In genomic region chr9:108489215-108489614, GRCm38 (mm10) we compare ENCODE assay signal across 8 mouse cellular contexts. TPM values are rescaled to one million over a fixed set of nuclear protein-coding genes. Genes with fewer than 3 reads are reported as not detected.
DNase-seq lines count a peak whose midpoint lies in the region; ATAC-seq and TF ChIP-seq lines count a peak whose summit lies in the region.

No protein-coding gene starts in this region.

- DNase-seq in gastrocnemius, adult 2 months, result no peak
- DNase-seq in gastrocnemius, postnatal 4 days (ENCODE audit: low spot score in 2 of 2), result no peak
- no peak for DNase-seq in frontal cortex, postnatal 36 days (ENCODE audit: low spot score in 2 of 2)

- peak overlapping the region; percentile 97 for H3K27ac ChIP-seq in gastrocnemius, adult 2 months
- peak overlapping the region; percentile 11; the same call in 1 of the 2 replicates for H3K27ac ChIP-seq in embryonic facial prominence, embryonic 13.5 days
- peak overlapping the region; percentile 95 for H3K27ac ChIP-seq in midbrain, embryonic 13.5 days

- ATAC-seq in megakaryocyte, adult 5-6 weeks (ENCODE audit: poor library complexity, severe bottlenecking), result no peak
- no peak for ATAC-seq in embryonic facial prominence, embryonic 13.5 days (ENCODE audit: insufficient number of reproducible peaks, insufficient read depth, low FRiP score, low TSS enrichment, low read depth)
- no peak for ATAC-seq in midbrain, embryonic 13.5 days
- no peak for ATAC-seq in cerebellum, adult (ENCODE audit: insufficient number of reproducible peaks, low FRiP score, low TSS enrichment)

- peak overlapping the region; percentile 93; the same call in 1 of the 2 replicates for H3K4me3 ChIP-seq in gastrocnemius, adult 2 months
- H3K4me3 ChIP-seq in megakaryocyte, embryonic 14.5 days (replicated peaks), result peak overlapping the region; percentile 20
- H3K4me3 ChIP-seq in embryonic facial prominence, embryonic 13.5 days, result no peak overlapping the region
- no peak overlapping the region for H3K4me3 ChIP-seq in midbrain, embryonic 13.5 days (replicated peaks)

- peaks cover 24% of the 10 kb centered on the region for H3K36me3 ChIP-seq in megakaryocyte, embryonic 14.5 days (replicated peaks; ENCODE audit: low read length)
- peaks cover 83% of the 10 kb centered on the region for H3K36me3 ChIP-seq in embryonic facial prominence, embryonic 13.5 days
- H3K36me3 ChIP-seq in midbrain, embryonic 13.5 days, result peaks cover 52% of the 10 kb centered on the region

- 95% methylated on average over 20 of the region's 20 CpGs for WGBS in embryonic facial prominence, embryonic 13.5 days
- WGBS in midbrain, embryonic 13.5 days, result 97% methylated on average over 20 of the region's 20 CpGs

- intact Hi-C loops in gastrocnemius, adult 2 months (cut with DNase I), result no loop called here

- H3K27me3 ChIP-seq in megakaryocyte, embryonic 14.5 days (replicated peaks), result peaks cover 26% of the 10 kb centered on the region
- H3K27me3 ChIP-seq in embryonic facial prominence, embryonic 13.5 days, result no peaks in the 10 kb centered on the region
- H3K27me3 ChIP-seq in midbrain, embryonic 13.5 days, result no peaks in the 10 kb centered on the region

- no peaks in the 10 kb centered on the region for H3K9me3 ChIP-seq in megakaryocyte, embryonic 14.5 days
- H3K9me3 ChIP-seq in embryonic facial prominence, embryonic 13.5 days, result no peaks in the 10 kb centered on the region
- no peaks in the 10 kb centered on the region for H3K9me3 ChIP-seq in midbrain, embryonic 13.5 days

- peaks cover 37% of the 10 kb centered on the region for H3K4me1 ChIP-seq in megakaryocyte, embryonic 14.5 days
- peaks cover 23% of the 10 kb centered on the region for H3K4me1 ChIP-seq in embryonic facial prominence, embryonic 13.5 days
- H3K4me1 ChIP-seq in midbrain, embryonic 13.5 days (replicated peaks), result peaks cover 27% of the 10 kb centered on the region

- TF ChIP-seq CTCF in gastrocnemius, adult 2 months (IDR thresholded peaks at IDR 0.05), result no peak

- no peak overlapping the region for H3K4me2 ChIP-seq in embryonic facial prominence, embryonic 13.5 days
- no peak overlapping the region for H3K4me2 ChIP-seq in midbrain, embryonic 13.5 days (replicated peaks)

- 0 out of 2 replicates have a peak overlapping the region, but pooled peaks have one; percentile 99 for H3K9ac ChIP-seq in embryonic facial prominence, embryonic 13.5 days
- H3K9ac ChIP-seq in midbrain, embryonic 13.5 days (replicated peaks), result peak overlapping the region; percentile 5; the same call in 1 of the 2 replicates

RNA-seq across cellular contexts. Expression of gene Usp19, which starts 1.2 kb away (rescaled TPM):
- 100 to 1,000 TPM; 124 TPM for total RNA-seq in gastrocnemius, adult 2 months (2021)
- 100 to 1,000 TPM; 107 to 126 TPM for total RNA-seq in gastrocnemius, postnatal 4 days (2021)
- polyA plus RNA-seq in megakaryocyte, embryonic 14.5 days (2012; ENCODE audit: insufficient read depth, low replicate concordance), result 61.5 and 104 TPM in 2 replicates
- 29.3 and 33.2 TPM in 2 replicates for total RNA-seq in megakaryocyte, adult 5-6 weeks (2015)
- total RNA-seq in megakaryocyte, adult 5-6 weeks (2017), result 34.8 and 36.3 TPM in 2 replicates
- polyA plus RNA-seq in embryonic facial prominence, embryonic 13.5 days (2015; fragmentation: Nextera tagmentation; extraction: Ambion mirVana), result 75.9 and 77.2 TPM in 2 replicates
- polyA plus RNA-seq in midbrain, embryonic 13.5 days (2015; fragmentation: Nextera tagmentation; extraction: Ambion mirVana), result 75.9 and 91.9 TPM in 2 replicates

RNA-seq across cellular contexts. Expression of gene Lamb2, which starts 9.7 kb away (rescaled TPM):
- total RNA-seq in gastrocnemius, adult 2 months (2021), result 100 to 1,000 TPM; 104 to 171 TPM
- total RNA-seq in gastrocnemius, postnatal 4 days (2021), result 100 to 1,000 TPM; 180 to 191 TPM
- 0.04 TPM in 1 of 2 replicates, not detected in the other for polyA plus RNA-seq in megakaryocyte, embryonic 14.5 days (2012; ENCODE audit: insufficient read depth, low replicate concordance)
- 0.13 and 0.73 TPM in 2 replicates for total RNA-seq in megakaryocyte, adult 5-6 weeks (2015)
- 0.33 and 0.37 TPM in 2 replicates for total RNA-seq in megakaryocyte, adult 5-6 weeks (2017)
- 51.1 and 63.2 TPM in 2 replicates for polyA plus RNA-seq in embryonic facial prominence, embryonic 13.5 days (2015; fragmentation: Nextera tagmentation; extraction: Ambion mirVana)
- polyA plus RNA-seq in midbrain, embryonic 13.5 days (2015; fragmentation: Nextera tagmentation; extraction: Ambion mirVana), result 20.0 and 24.1 TPM in 2 replicates

RNA-seq across cellular contexts. Expression of gene Qars, which starts 18.3 kb away (rescaled TPM):
- 10 to 100 TPM; 75.4 to 80.6 TPM for total RNA-seq in gastrocnemius, adult 2 months (2021)
- 10 to 100 TPM; 93.1 to 96.0 TPM for total RNA-seq in gastrocnemius, postnatal 4 days (2021)
- 6.5 and 33.3 TPM in 2 replicates for polyA plus RNA-seq in megakaryocyte, embryonic 14.5 days (2012; ENCODE audit: insufficient read depth, low replicate concordance)
- total RNA-seq in megakaryocyte, adult 5-6 weeks (2015), result 120 and 137 TPM in 2 replicates
- total RNA-seq in megakaryocyte, adult 5-6 weeks (2017), result 130 and 144 TPM in 2 replicates
- 116 and 124 TPM in 2 replicates for polyA plus RNA-seq in embryonic facial prominence, embryonic 13.5 days (2015; fragmentation: Nextera tagmentation; extraction: Ambion mirVana)
- 70.2 and 70.5 TPM in 2 replicates for polyA plus RNA-seq in midbrain, embryonic 13.5 days (2015; fragmentation: Nextera tagmentation; extraction: Ambion mirVana)

RNA-seq across cellular contexts. Expression of gene Qrich1, which starts 27.4 kb away (rescaled TPM):
- total RNA-seq in gastrocnemius, adult 2 months (2021), result 10 to 100 TPM; 53.3 to 58.9 TPM
- total RNA-seq in gastrocnemius, postnatal 4 days (2021), result 100 to 1,000 TPM; 109 to 123 TPM
- polyA plus RNA-seq in megakaryocyte, embryonic 14.5 days (2012; ENCODE audit: insufficient read depth, low replicate concordance), result 22.0 and 38.5 TPM in 2 replicates
- total RNA-seq in megakaryocyte, adult 5-6 weeks (2015), result 68.1 and 74.0 TPM in 2 replicates
- 97.9 and 109 TPM in 2 replicates for total RNA-seq in megakaryocyte, adult 5-6 weeks (2017)
- 123 and 128 TPM in 2 replicates for polyA plus RNA-seq in embryonic facial prominence, embryonic 13.5 days (2015; fragmentation: Nextera tagmentation; extraction: Ambion mirVana)
- polyA plus RNA-seq in midbrain, embryonic 13.5 days (2015; fragmentation: Nextera tagmentation; extraction: Ambion mirVana), result 141 and 146 TPM in 2 replicates

RNA-seq across cellular contexts. Expression of gene Klhdc8b, which starts 27.8 kb away (rescaled TPM):
- total RNA-seq in gastrocnemius, adult 2 months (2021), result 1 to 10 TPM; 1.7 to 2.5 TPM
- total RNA-seq in gastrocnemius, postnatal 4 days (2021), result 10 to 100 TPM; 13.4 to 15.3 TPM
- 3.8 and 6.5 TPM in 2 replicates for polyA plus RNA-seq in megakaryocyte, embryonic 14.5 days (2012; ENCODE audit: insufficient read depth, low replicate concordance)
- total RNA-seq in megakaryocyte, adult 5-6 weeks (2015), result 0.16 and 0.33 TPM in 2 replicates
- 1.0 and 1.3 TPM in 2 replicates for total RNA-seq in megakaryocyte, adult 5-6 weeks (2017)
- polyA plus RNA-seq in embryonic facial prominence, embryonic 13.5 days (2015; fragmentation: Nextera tagmentation; extraction: Ambion mirVana), result 36.5 and 42.8 TPM in 2 replicates
- 75.7 and 84.8 TPM in 2 replicates for polyA plus RNA-seq in midbrain, embryonic 13.5 days (2015; fragmentation: Nextera tagmentation; extraction: Ambion mirVana)

Comparison
In these comparisons a context has a peak if more than half of its experiments do, and no peak if none do; other contexts are left out.
1. H3K27ac ChIP-seq: peak in every context shown above with its lines; median percentile 97 in gastrocnemius, adult 2 months; 95 in midbrain, embryonic 13.5 days; 11 in embryonic facial prominence, embryonic 13.5 days.
2. H3K4me3 ChIP-seq: peak in gastrocnemius, adult 2 months (single experiment) and megakaryocyte, embryonic 14.5 days (single experiment); none in embryonic facial prominence, embryonic 13.5 days (single experiment) and midbrain, embryonic 13.5 days (single experiment).
3. RNA of gene Lamb2, which starts 9.7 kb away (total RNA-seq): 180 to 191 TPM in gastrocnemius, postnatal 4 days and 104 to 171 TPM in gastrocnemius, adult 2 months; 0.13 to 0.73 TPM in megakaryocyte, adult 5-6 weeks; every median in the first group is over 10 times any median in the second.